Mouse (Mus musculus): ENCODE measurements at regions not wholly inside any gene's neighbourhood (a gene's known extent, or its start where the extent isn't known, plus 50 kb on each side); places are given as distances from the start of the nearest gene placed in this dataset.

GRCm38 (mm10) chr4:7142781-7143180, 1096.1 kb downstream of the Car8 start:
- H3K9ac ChIP-seq (ENCODE audit: low read depth, low read length), result no peak overlapping the region
- H3K4me1 ChIP-seq (ENCODE audit: control insufficient read depth, insufficient read depth, low read depth, low read length), result no peaks in the 10 kb centered on the region
- no peaks in the 10 kb centered on the region for H3K36me3 ChIP-seq (ENCODE audit: control insufficient read depth, insufficient read depth, low read length)
- no peak overlapping the region for H3K4me3 ChIP-seq (ENCODE audit: low read length)
- no peak for ATAC-seq
- H3K27me3 ChIP-seq (replicated peaks; ENCODE audit: control insufficient read depth, insufficient read depth, low read length), result no peaks in the 10 kb centered on the region
- H3K4me2 ChIP-seq (ENCODE audit: low read length), result no peak overlapping the region
- no peak overlapping the region for H3K27ac ChIP-seq (ENCODE audit: low read depth, low read length)
- H3K9me3 ChIP-seq (ENCODE audit: control insufficient read depth, low read length), result no peaks in the 10 kb centered on the region
- 68% methylated on average over 6 of the region's 6 CpGs for WGBS

- H3K4me2 ChIP-seq (ENCODE audit: low read length), result no peak overlapping the region
- H3K9ac ChIP-seq (ENCODE audit: low read depth, low read length), result no peak overlapping the region
- no peaks in the 10 kb centered on the region for H3K36me3 ChIP-seq (ENCODE audit: control insufficient read depth, insufficient read depth, low read length)
- no peaks in the 10 kb centered on the region for H3K27me3 ChIP-seq (replicated peaks; ENCODE audit: control insufficient read depth, insufficient read depth, low read length)
- H3K9me3 ChIP-seq (ENCODE audit: control insufficient read depth, low read length), result no peaks in the 10 kb centered on the region
- no peak for ATAC-seq
- H3K4me3 ChIP-seq (ENCODE audit: low read length), result no peak overlapping the region
- WGBS, result 17% methylated on average over 4 of the region's 4 CpGs
- no peak overlapping the region for H3K27ac ChIP-seq (ENCODE audit: low read depth, low read length)
- no peaks in the 10 kb centered on the region for H3K4me1 ChIP-seq (ENCODE audit: control insufficient read depth, insufficient read depth, low read depth, low read length)
Observed at GRCm38 (mm10) chr4:7112159-7112558, 1126.7 kb downstream of the Car8 start.

GRCm38 (mm10) chr4:7092957-7093356, 1145.9 kb downstream of the Car8 start:
- 83% methylated on average over 7 of the region's 7 CpGs for WGBS
- ATAC-seq, result no peak
- no peak overlapping the region for H3K4me2 ChIP-seq (ENCODE audit: low read length)

GRCm38 (mm10) chr4:7091201-7091814, 1147.5 kb downstream of the Car8 start:
- no peaks in the 10 kb centered on the region for H3K27me3 ChIP-seq (replicated peaks; ENCODE audit: control insufficient read depth, insufficient read depth, low read length)
- no peak overlapping the region for H3K27ac ChIP-seq (ENCODE audit: low read depth, low read length)
- no peaks in the 10 kb centered on the region for H3K4me1 ChIP-seq (ENCODE audit: control insufficient read depth, insufficient read depth, low read depth, low read length)
- H3K9me3 ChIP-seq (ENCODE audit: control insufficient read depth, low read length), result no peaks in the 10 kb centered on the region
- no peak for ATAC-seq
- H3K4me2 ChIP-seq (ENCODE audit: low read length), result no peak overlapping the region
- no peaks in the 10 kb centered on the region for H3K36me3 ChIP-seq (ENCODE audit: control insufficient read depth, insufficient read depth, low read length)
- no peak overlapping the region for H3K9ac ChIP-seq (ENCODE audit: low read depth, low read length)
- no peak overlapping the region for H3K4me3 ChIP-seq (ENCODE audit: low read length)

More at GRCm38 (mm10) chr4:7092957-7093356, 1145.9 kb downstream of the Car8 start:
- Histone ChIP-seq H3K27ac (ENCODE audit: low read depth, low read length) (no peak overlapping the region), H3K27me3 (replicated peaks; ENCODE audit: control insufficient read depth, insufficient read depth, low read length) (no peaks in the 10 kb centered on the region), H3K4me1 (ENCODE audit: control insufficient read depth, insufficient read depth, low read depth, low read length) (no peaks in the 10 kb centered on the region), H3K4me3 (ENCODE audit: low read length) (no peak overlapping the region), H3K9ac (ENCODE audit: low read depth, low read length) (no peak overlapping the region), H3K9me3 (ENCODE audit: control insufficient read depth, low read length) (no peaks in the 10 kb centered on the region), H3K36me3 (ENCODE audit: control insufficient read depth, insufficient read depth, low read length) (no peaks in the 10 kb centered on the region)

Data from hindbrain, embryonic 16.5 days (tissue).